Mouse (Mus musculus) CD8-positive naive resting alpha-beta T cell, adult 2 months (primary cell): ENCODE measurements around the gene Six6.

Experiments
- DNase-seq, 2 experiments: peaks; one replicate each; pipeline ENCODE4 v3.0.0; 2022; ENCODE audit warnings: low read depth in 2 of 2, low spot score in 2 of 2

Gene Six6

GRCm38 (mm10) chr12:72939616-72940015, at the start of gene Six6:
Six6 (plus strand) TSS chr12:72939892.
- no peak for DNase-seq

- no peak for DNase-seq
These were observed 22.3 kb upstream of the Six6 start for GRCm38 (mm10) chr12:72917159-72917993.

- no peak for DNase-seq
These were observed 2.9 kb upstream of the Six6 start for GRCm38 (mm10) chr12:72936751-72937150.

- DNase-seq: no peak
These were observed 2.1 kb upstream of the Six6 start for GRCm38 (mm10) chr12:72937537-72938120.

- no peak for DNase-seq
These were observed 1.5 kb upstream of the Six6 start for GRCm38 (mm10) chr12:72938176-72938575.

GRCm38 (mm10) chr12:72938600-72939490, 847 bp upstream of the Six6 start:
- no peak for DNase-seq

GRCm38 (mm10) chr12:72940071-72940821, 554 bp downstream of the Six6 start, which contains the start of gene 4930447C04Rik:
4930447C04Rik (minus strand) TSS chr12:72940774.
- no peak for DNase-seq

GRCm38 (mm10) chr12:72940822-72941397, 1.2 kb downstream of the Six6 start:
- DNase-seq: no peak

GRCm38 (mm10) chr12:72941398-72942051, 1.8 kb downstream of the Six6 start:
- no peak for DNase-seq

GRCm38 (mm10) chr12:72942171-72942570, 2.5 kb downstream of the Six6 start:
- no peak for DNase-seq

GRCm38 (mm10) chr12:72943574-72944110, 4.0 kb downstream of the Six6 start:
- no peak for DNase-seq

GRCm38 (mm10) chr12:72944411-72945225, 4.9 kb downstream of the Six6 start:
- no peak for DNase-seq

- no peak for DNase-seq
These were observed 5.8 kb downstream of the Six6 start for GRCm38 (mm10) chr12:72945301-72946063.

- DNase-seq: no peak
These were observed 6.3 kb downstream of the Six6 start for GRCm38 (mm10) chr12:72946064-72946395.

- no peak for DNase-seq
These were observed 7.1 kb downstream of the Six6 start for GRCm38 (mm10) chr12:72946805-72947204.

- DNase-seq: no peak
These were observed 7.6 kb downstream of the Six6 start for GRCm38 (mm10) chr12:72947335-72947734.

GRCm38 (mm10) chr12:72953089-72953488, 13.4 kb downstream of the Six6 start:
- DNase-seq: no peak

GRCm38 (mm10) chr12:72953858-72954257, 14.2 kb downstream of the Six6 start:
- DNase-seq: no peak
